Mouse (Mus musculus): ENCODE results near the gene Tsn. TPM values are rescaled to one million over a fixed set of nuclear protein-coding genes. Genes with fewer than 3 reads are reported as not detected.

Tsn gene
- polyA plus RNA-seq, 1 experiment from 2014 or later: 268 TPM

GRCm38 (mm10) chr1:118297719-118298118 lies 13.8 kb downstream of the Tsn start:
- Histone ChIP-seq H3K9me3 (replicated peaks) (no peaks in the 10 kb centered on the region), H3K4me2 (replicated peaks) (no peak overlapping the region), H3K4me1 (no peaks in the 10 kb centered on the region), H3K9ac (no peak overlapping the region), H3K36me3 (peaks cover 58% of the 10 kb centered on the region), H3K27me3 (no peaks in the 10 kb centered on the region), H3K4me3 (replicated peaks) (no peak overlapping the region), H3K27ac (replicated peaks) (no peak overlapping the region)
- WGBS: 84% methylated on average over 2 of the region's 2 CpGs
- ATAC-seq (ENCODE audit: insufficient number of reproducible peaks, low FRiP score, low TSS enrichment, low read depth): no peak

DNA sequence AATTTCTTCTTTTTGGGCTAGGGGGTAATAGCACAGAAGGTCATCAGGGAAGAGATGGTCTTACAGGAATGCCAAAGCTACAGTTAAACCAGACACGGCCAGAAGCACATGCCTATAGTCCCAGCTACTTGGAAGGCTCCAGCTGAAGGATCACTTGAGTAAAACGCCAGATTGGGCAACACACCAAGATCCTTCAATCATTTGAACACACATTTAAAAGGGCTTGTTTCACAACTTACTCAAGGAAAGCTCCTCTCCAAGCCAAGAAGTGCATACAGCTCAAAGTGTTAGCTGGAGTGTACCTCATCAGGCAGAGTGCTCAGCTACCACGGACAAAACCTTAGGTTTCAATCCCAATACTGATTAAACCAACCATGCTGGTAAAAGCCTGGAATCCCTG lies 14.9 kb downstream of the Tsn start:
- ATAC-seq (ENCODE audit: insufficient number of reproducible peaks, low FRiP score, low TSS enrichment, low read depth): no peak

GRCm38 (mm10) chr1:118294826-118295225 lies 16.7 kb downstream of the Tsn start:
- Histone ChIP-seq H3K9ac (no peak overlapping the region), H3K4me3 (replicated peaks) (no peak overlapping the region), H3K27me3 (no peaks in the 10 kb centered on the region), H3K9me3 (replicated peaks) (no peaks in the 10 kb centered on the region), H3K27ac (replicated peaks) (no peak overlapping the region), H3K36me3 (peaks cover 31% of the 10 kb centered on the region), H3K4me1 (no peaks in the 10 kb centered on the region), H3K4me2 (replicated peaks) (no peak overlapping the region)
- 71% methylated on average over 5 of the region's 5 CpGs for WGBS
- no peak for ATAC-seq (ENCODE audit: insufficient number of reproducible peaks, low FRiP score, low TSS enrichment, low read depth)

More for the DNA sequence above, 14.9 kb downstream of the Tsn start:
- no peaks in the 10 kb centered on the region for H3K4me1 ChIP-seq
- no peaks in the 10 kb centered on the region for H3K27me3 ChIP-seq
- no peaks in the 10 kb centered on the region for H3K9me3 ChIP-seq (replicated peaks)
- no peak overlapping the region for H3K27ac ChIP-seq (replicated peaks)
- no peak overlapping the region for H3K4me2 ChIP-seq (replicated peaks)
- H3K9ac ChIP-seq: no peak overlapping the region
- 92% methylated on average over 3 of the region's 3 CpGs for WGBS
- H3K4me3 ChIP-seq (replicated peaks): no peak overlapping the region
- peaks cover 48% of the 10 kb centered on the region for H3K36me3 ChIP-seq

GRCm38 (mm10) chr1:118294192-118294591 lies 17.3 kb downstream of the Tsn start:
- Histone ChIP-seq H3K36me3 (peaks cover 31% of the 10 kb centered on the region), H3K27ac (replicated peaks) (no peak overlapping the region), H3K27me3 (no peaks in the 10 kb centered on the region), H3K9ac (no peak overlapping the region), H3K9me3 (replicated peaks) (no peaks in the 10 kb centered on the region), H3K4me3 (replicated peaks) (no peak overlapping the region), H3K4me2 (replicated peaks) (no peak overlapping the region), H3K4me1 (no peaks in the 10 kb centered on the region)
- ATAC-seq (ENCODE audit: insufficient number of reproducible peaks, low FRiP score, low TSS enrichment, low read depth): no peak
- WGBS: 95% methylated on average over 3 of the region's 3 CpGs

GRCm38 (mm10) chr1:118292291-118292690 lies 19.2 kb downstream of the Tsn start:
- no peak for ATAC-seq (ENCODE audit: insufficient number of reproducible peaks, low FRiP score, low TSS enrichment, low read depth)
- no peaks in the 10 kb centered on the region for H3K4me1 ChIP-seq
- no peak overlapping the region for H3K27ac ChIP-seq (replicated peaks)
- WGBS: 89% methylated on average over 4 of the region's 4 CpGs
- H3K4me2 ChIP-seq (replicated peaks): no peak overlapping the region
- no peaks in the 10 kb centered on the region for H3K27me3 ChIP-seq
- no peaks in the 10 kb centered on the region for H3K9me3 ChIP-seq (replicated peaks)
- no peak overlapping the region for H3K9ac ChIP-seq
- H3K36me3 ChIP-seq: peaks cover 14% of the 10 kb centered on the region
- H3K4me3 ChIP-seq (replicated peaks): no peak overlapping the region

DNA sequence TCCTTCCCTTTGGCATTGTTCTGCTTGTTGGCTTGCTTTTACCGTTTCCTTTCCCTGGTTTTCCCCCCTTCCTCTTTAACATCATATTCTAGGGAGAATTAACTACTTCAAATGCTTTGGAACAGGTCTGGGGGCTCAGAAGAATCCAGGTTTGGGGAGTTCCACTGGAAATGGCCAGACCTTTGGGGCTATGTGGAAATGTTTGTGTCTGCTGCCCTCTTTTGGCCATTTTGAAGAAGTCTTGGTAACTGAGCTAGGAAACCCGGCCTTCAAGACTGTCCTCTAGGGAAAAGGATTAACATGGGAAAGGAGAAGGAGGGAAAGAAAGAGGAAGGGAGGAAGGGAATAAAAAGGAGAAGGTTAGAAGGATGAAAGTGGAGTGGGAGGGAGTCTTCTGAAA lies 36.4 kb downstream of the Tsn start:
- H3K36me3 ChIP-seq: no peaks in the 10 kb centered on the region
- H3K4me3 ChIP-seq (replicated peaks): no peak overlapping the region
- no peak overlapping the region for H3K27ac ChIP-seq (replicated peaks)
- no peaks in the 10 kb centered on the region for H3K9me3 ChIP-seq (replicated peaks)
- no peak overlapping the region for H3K4me2 ChIP-seq (replicated peaks)
- 11% methylated on average over 2 of the region's 2 CpGs for WGBS
- no peaks in the 10 kb centered on the region for H3K27me3 ChIP-seq
- H3K9ac ChIP-seq: no peak overlapping the region
- no peaks in the 10 kb centered on the region for H3K4me1 ChIP-seq
- no peak for ATAC-seq (ENCODE audit: insufficient number of reproducible peaks, low FRiP score, low TSS enrichment, low read depth)

DNA sequence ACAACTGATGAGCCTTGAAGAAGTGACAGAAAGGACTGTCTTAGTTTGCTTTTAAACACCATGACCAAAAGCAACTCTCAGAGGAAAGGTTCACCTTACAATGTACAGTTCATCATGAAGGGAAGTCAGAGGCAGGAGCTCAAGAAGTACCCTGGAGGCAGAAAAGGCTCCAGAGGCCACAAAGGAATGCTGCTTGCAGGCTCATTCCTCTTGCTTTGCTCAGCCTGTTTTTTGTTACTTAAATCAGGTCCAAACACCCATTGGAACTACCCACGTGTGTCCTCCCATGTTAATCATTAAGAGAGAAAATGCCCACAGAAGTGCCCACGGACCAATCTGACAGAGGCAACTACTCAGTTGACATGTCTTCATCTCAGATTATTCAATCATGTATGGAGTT lies 59.6 kb downstream of the Tsn start:
- Histone ChIP-seq H3K27me3 (no peaks in the 10 kb centered on the region), H3K27ac (replicated peaks) (no peak overlapping the region), H3K4me1 (no peaks in the 10 kb centered on the region), H3K36me3 (no peaks in the 10 kb centered on the region), H3K9ac (no peak overlapping the region), H3K9me3 (replicated peaks) (no peaks in the 10 kb centered on the region), H3K4me2 (replicated peaks) (no peak overlapping the region), H3K4me3 (replicated peaks) (no peak overlapping the region)
- ATAC-seq (ENCODE audit: insufficient number of reproducible peaks, low FRiP score, low TSS enrichment, low read depth): no peak
- WGBS: 34% methylated on average over 2 of the region's 2 CpGs

Other genes starting within 250 kb of the Tsn start
- gene Gm29106, start 135.2 kb downstream of the Tsn start, polyA plus RNA-seq (2015; fragmentation: Nextera tagmentation; extraction: Ambion mirVana): 0.12 and 0.13 TPM in 2 replicates
- gene Nifk, start 10.1 kb upstream of the Tsn start, polyA plus RNA-seq (2015; fragmentation: Nextera tagmentation; extraction: Ambion mirVana): 72.1 and 74.6 TPM in 2 replicates
- gene Clasp1, start 77.3 kb upstream of the Tsn start, polyA plus RNA-seq (2015; fragmentation: Nextera tagmentation; extraction: Ambion mirVana): 48.6 and 51.4 TPM in 2 replicates

Measured in embryonic facial prominence, embryonic 15.5 days (tissue).